Mouse (Mus musculus) lung, adult 2 months (tissue): ENCODE measurements around the gene Pnpla2. TPM values are rescaled to one million over a fixed set of nuclear protein-coding genes. Genes with fewer than 3 reads are reported as not detected.
A peak's percentile ranks its signal among the peaks of the same experiment; 100 is the strongest.

Source experiments
- DNase-seq: peaks from one replicate; pipeline ENCODE4 v3.0.0; 2022
- H3K4me1 ChIP-seq: fragments of 200-500 bp; 2 replicates; pipeline ENCODE4 v1.6.1; 2011; ENCODE audit warnings: low read length; ENCODE audit not compliant: control insufficient read depth, insufficient read depth
- H3K4me3 ChIP-seq: fragments of 200-500 bp; replicated peaks from 2 replicates; pipeline ENCODE3; 2011; ENCODE audit warnings: low read depth, mild to moderate bottlenecking, control low read depth, low read length; ENCODE audit errors: extremely low read depth
- CTCF ChIP-seq: fragments of 200-500 bp; IDR thresholded peaks from 2 replicates; pipeline ENCODE4 v1.5.1; 2011; ENCODE audit warnings: mild to moderate bottlenecking, low read length, control low read depth; ENCODE audit not compliant: insufficient read depth
- POLR2A ChIP-seq: fragments of 200-500 bp; IDR thresholded peaks from 2 replicates; pipeline ENCODE4 v1.6.1; 2011; ENCODE audit warnings: low read depth, mild to moderate bottlenecking, control low read depth, low read length, borderline replicate concordance; ENCODE audit errors: extremely low read depth
- WGBS: fragments of 180-500 bp; shearing (Covaris S2); methylation state at CpG from one replicate; pipeline ENCODE4 v1.1.7; 2018; 5-methylcytosine and 5-hydroxymethylcytosine counted together
- polyA plus RNA-seq: library from polyadenylated mRNA; depleted of rRNA; stranded (reverse); fragments of >200 nt; gene quantifications from 2 replicates; pipeline ENCODE4 v1.2.3, GENCODE M21; 2012

Pnpla2 gene
- polyA plus RNA-seq, 1 experiment: 289 TPM

- Histone ChIP-seq H3K4me3 (no peak overlapping the region), H3K4me1 (peaks cover 21% of the 10 kb centered on the region)
- TF ChIP-seq CTCF: no peak
- TF ChIP-seq POLR2A: no peak
- 85% methylated on average over 10 of the region's 10 CpGs for WGBS
- no peak for DNase-seq
These were observed 15.6 kb downstream of the Pnpla2 start for GRCm38 (mm10) chr7:141470637-141470944.

GRCm38 (mm10) chr7:141471236-141471635, 16.2 kb downstream of the Pnpla2 start:
- DNase-seq: no peak
- 87% methylated on average over 1 of the region's 1 CpGs for WGBS
- H3K4me3 ChIP-seq: no peak overlapping the region
- TF ChIP-seq CTCF (no peak), POLR2A (no peak)
- H3K4me1 ChIP-seq: peaks cover 19% of the 10 kb centered on the region

- no peak for DNase-seq
- TF ChIP-seq POLR2A: no peak
- TF ChIP-seq CTCF: no peak
- Histone ChIP-seq H3K4me1 (peaks cover 15% of the 10 kb centered on the region), H3K4me3 (no peak overlapping the region)
- WGBS: 74% methylated on average over 6 of the region's 6 CpGs
These were observed 17.2 kb downstream of the Pnpla2 start for GRCm38 (mm10) chr7:141472226-141472625.

- 70% methylated on average over 6 of the region's 6 CpGs for WGBS
- TF ChIP-seq POLR2A (peak; percentile 17; the same call in 1 of the 2 replicates), CTCF (no peak)
- DNase-seq: no peak
- H3K4me3 ChIP-seq: no peak overlapping the region
- H3K4me1 ChIP-seq: peaks cover 20% of the 10 kb centered on the region
These were observed 17.8 kb downstream of the Pnpla2 start for GRCm38 (mm10) chr7:141472763-141473162.

- peaks cover 17% of the 10 kb centered on the region for H3K4me1 ChIP-seq
- DNase-seq: no peak
- H3K4me3 ChIP-seq: peak overlapping the region; percentile 25
- WGBS: 7% methylated on average over 5 of the region's 5 CpGs
- TF ChIP-seq POLR2A (no peak), CTCF (no peak)
These were observed 19.2 kb downstream of the Pnpla2 start for GRCm38 (mm10) chr7:141474160-141474559.

- WGBS: under 1% methylated on average over 87 of the region's 87 CpGs
- TF ChIP-seq POLR2A: peak; percentile 71; the same call in 1 of the 2 replicates
- TF ChIP-seq CTCF: no peak
- peaks cover 14% of the 10 kb centered on the region; the same call in 1 of the 2 replicates for H3K4me1 ChIP-seq
- H3K4me3 ChIP-seq: peak within 1 kb of the TSS; percentile 66
- peak; percentile 92 for DNase-seq
These were observed 20.2 kb downstream of the Pnpla2 start, which contains the start of the genes Polr2l and Tspan4 for GRCm38 (mm10) chr7:141475011-141475804. Gene Polr2l, minus strand, starts transcription at chr7:141475132. Gene Tspan4, plus strand, starts transcription at chr7:141475240.

GRCm38 (mm10) chr7:141475805-141476158, 20.8 kb downstream of the Pnpla2 start:
- Histone ChIP-seq H3K4me3 (peak overlapping the region; percentile 66), H3K4me1 (peaks cover 16% of the 10 kb centered on the region; the same call in 1 of the 2 replicates)
- under 1% methylated on average over 12 of the region's 12 CpGs for WGBS
- no peak for TF ChIP-seq CTCF
- no peak for DNase-seq

- TF ChIP-seq CTCF: no peak
- peak; percentile 51 for TF ChIP-seq POLR2A
These were observed 21.4 kb downstream of the Pnpla2 start for GRCm38 (mm10) chr7:141476226-141476980.

GRCm38 (mm10) chr7:141476981-141477370, 22.0 kb downstream of the Pnpla2 start:
- Histone ChIP-seq H3K4me1 (peaks cover 22% of the 10 kb centered on the region), H3K4me3 (peak overlapping the region; percentile 66)
- DNase-seq: no peak
- WGBS: 1% methylated on average over 7 of the region's 7 CpGs
- TF ChIP-seq POLR2A (no peak), CTCF (no peak)

More at GRCm38 (mm10) chr7:141476226-141476980, 21.4 kb downstream of the Pnpla2 start:
- H3K4me1 ChIP-seq: peaks cover 21% of the 10 kb centered on the region
- peak; percentile 92 for DNase-seq
- WGBS: 0% methylated on average over 17 of the region's 17 CpGs
- H3K4me3 ChIP-seq: peak overlapping the region; percentile 66
